14 mouse cellular contexts compared by ENCODE assay signal in genomic region chr9:122592820-122593615, GRCm38 (mm10).
A peak's percentile ranks its signal among the peaks of the same experiment; 100 is the strongest.
DNase-seq lines count a peak whose midpoint lies in the region; ATAC-seq and TF ChIP-seq lines count a peak whose summit lies in the region.
"Had no signal": no experiment of that assay in that cellular context is flagged by ENCODE, and none has a peak within 500 bp of the region (broad histone marks: within the 10 kb centered on the region; RNA-seq: fewer than 3 reads in every experiment).

No protein-coding gene starts in this region.

- H3K9me3 ChIP-seq in forebrain, embryonic 15.5 days: no peaks in the 10 kb centered on the region
- no peaks in the 10 kb centered on the region for H3K9me3 ChIP-seq in limb, embryonic 13.5 days
- no peaks in the 10 kb centered on the region for H3K9me3 ChIP-seq in neural tube, embryonic 15.5 days (replicated peaks)

- TF ChIP-seq CTCF in left cerebral cortex, adult 2 months (IDR thresholded peaks at IDR 0.05): no peak

- peak; percentile 74; the same call in 1 of the 2 replicates for ATAC-seq in forebrain, embryonic 15.5 days (replicated peaks)
- peak; percentile 51; the same call in 1 of the 2 replicates for ATAC-seq in limb, embryonic 13.5 days (ENCODE audit: low FRiP score, low read depth)
- ATAC-seq in neural tube, embryonic 15.5 days (ENCODE audit: low FRiP score): peak; percentile 55
- ATAC-seq: activated CD4-positive, CD25-positive, alpha-beta regulatory T cell, adult 4 months had no signal

- intact Hi-C loops in left cerebral cortex, adult 2 months (cut with DNase I): no loop called here
- intact Hi-C loops in heart, postnatal 36 days (cut with DNase I): no loop called here

- peak overlapping the region; percentile 64 for H3K27ac ChIP-seq in left cerebral cortex, adult 2 months
- H3K27ac ChIP-seq in forebrain, embryonic 15.5 days (replicated peaks): peak overlapping the region; percentile 53
- 0 out of 2 replicates have a peak overlapping the region, but pooled peaks have one; percentile 22 for H3K27ac ChIP-seq in limb, embryonic 13.5 days
- peak overlapping the region; percentile 72 for H3K27ac ChIP-seq in neural tube, embryonic 15.5 days (replicated peaks)

- no peak overlapping the region for H3K9ac ChIP-seq in forebrain, embryonic 15.5 days (replicated peaks)
- no peak overlapping the region for H3K9ac ChIP-seq in limb, embryonic 13.5 days
- H3K9ac ChIP-seq in neural tube, embryonic 15.5 days (replicated peaks): no peak overlapping the region; the same call in 1 of the 2 replicates

- H3K27me3 ChIP-seq in forebrain, embryonic 15.5 days: 0 out of 2 replicates have a peak, but pooled peaks cover 8% of the 10 kb centered on the region
- peaks cover 50% of the 10 kb centered on the region for H3K27me3 ChIP-seq in limb, embryonic 13.5 days
- H3K27me3 ChIP-seq in neural tube, embryonic 15.5 days (replicated peaks): no peaks in the 10 kb centered on the region

- no peak for DNase-seq in left cerebral cortex, adult 2 months (ENCODE audit: extremely low spot score in 1 of 2, low spot score in 2 of 2)
- DNase-seq in left cerebral cortex, adult 11 months (ENCODE audit: low spot score): no peak
- no peak for DNase-seq in left cerebral cortex, adult 8-10 months (ENCODE audit: low spot score in 2 of 2)
- no peak for DNase-seq in cerebellum, adult 9-10 months
- DNase-seq in heart, postnatal 36 days: no peak
- DNase-seq: cerebellum, adult 11-12 months; heart, adult 18-20 months; heart, postnatal 14 days; kidney, adult 8-10 months had no signal

- no peaks in the 10 kb centered on the region for H3K36me3 ChIP-seq in forebrain, embryonic 15.5 days
- no peaks in the 10 kb centered on the region for H3K36me3 ChIP-seq in limb, embryonic 13.5 days
- H3K36me3 ChIP-seq in neural tube, embryonic 15.5 days: no peaks in the 10 kb centered on the region

- WGBS in forebrain, embryonic 15.5 days: 11% methylated on average over 7 of the region's 7 CpGs
- 16% methylated on average over 7 of the region's 7 CpGs for WGBS in limb, embryonic 13.5 days
- 15% methylated on average over 7 of the region's 7 CpGs for WGBS in neural tube, embryonic 15.5 days

- H3K4me2 ChIP-seq in forebrain, embryonic 15.5 days (replicated peaks): no peak overlapping the region
- H3K4me2 ChIP-seq in limb, embryonic 13.5 days (replicated peaks): peak overlapping the region; percentile 14; the same call in 1 of the 2 replicates
- peak overlapping the region; percentile 26 for H3K4me2 ChIP-seq in neural tube, embryonic 15.5 days
- H3K4me2 ChIP-seq: liver, embryonic 11.5 days had no signal

- H3K4me3 ChIP-seq in left cerebral cortex, adult 2 months: no peak overlapping the region
- no peak overlapping the region for H3K4me3 ChIP-seq in forebrain, embryonic 15.5 days
- H3K4me3 ChIP-seq in limb, embryonic 13.5 days: no peak overlapping the region
- no peak overlapping the region for H3K4me3 ChIP-seq in neural tube, embryonic 15.5 days (replicated peaks)

- peaks cover 21% of the 10 kb centered on the region for H3K4me1 ChIP-seq in forebrain, embryonic 15.5 days
- H3K4me1 ChIP-seq in limb, embryonic 13.5 days: peaks cover 25% of the 10 kb centered on the region
- peaks cover 40% of the 10 kb centered on the region for H3K4me1 ChIP-seq in neural tube, embryonic 15.5 days

Comparison
In these comparisons a context has a peak if more than half of its experiments do, and no peak if none do; other contexts are left out.
1. H3K27ac ChIP-seq: peak in every context shown above with its lines; median percentile 72 in neural tube, embryonic 15.5 days; 64 in left cerebral cortex, adult 2 months; 53 in forebrain, embryonic 15.5 days; 22 in limb, embryonic 13.5 days.